Mouse (Mus musculus) kidney, adult 9 months (tissue): ENCODE data around the gene Rhox2c.
"Not testable (repeated sequence)": the region's sequence is repeated elsewhere in the genome, so short reads cannot be mapped to it uniquely, and the experiment has no call there.

Experiments
- DNase-seq: peaks from one replicate; pipeline ENCODE4 v3.0.0; 2022

Gene Rhox2c

DNA sequence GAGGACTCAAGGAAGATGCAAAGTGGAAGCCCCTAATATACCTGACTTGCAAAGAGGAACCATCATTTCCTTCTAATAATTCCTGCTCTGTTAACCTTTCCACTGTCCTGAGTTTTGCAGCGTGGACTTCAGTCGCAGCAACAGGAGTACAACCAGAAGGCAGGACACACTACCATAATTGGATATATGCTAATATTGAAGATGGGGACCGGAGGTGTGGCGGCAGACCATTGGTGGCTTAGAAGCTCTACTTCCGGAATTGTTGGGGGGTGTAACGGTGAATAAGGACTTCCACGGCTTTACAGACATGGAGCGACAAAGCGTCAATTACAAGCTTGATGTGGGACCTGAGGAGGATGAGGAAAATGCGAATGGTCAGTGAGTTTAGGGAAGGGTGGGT, at the start of gene Rhox2c:
Gene Rhox2c (plus strand): TSS at position 301 of the 400 bp plus-strand sequence.
- not testable (repeated sequence) for DNase-seq

DNA sequence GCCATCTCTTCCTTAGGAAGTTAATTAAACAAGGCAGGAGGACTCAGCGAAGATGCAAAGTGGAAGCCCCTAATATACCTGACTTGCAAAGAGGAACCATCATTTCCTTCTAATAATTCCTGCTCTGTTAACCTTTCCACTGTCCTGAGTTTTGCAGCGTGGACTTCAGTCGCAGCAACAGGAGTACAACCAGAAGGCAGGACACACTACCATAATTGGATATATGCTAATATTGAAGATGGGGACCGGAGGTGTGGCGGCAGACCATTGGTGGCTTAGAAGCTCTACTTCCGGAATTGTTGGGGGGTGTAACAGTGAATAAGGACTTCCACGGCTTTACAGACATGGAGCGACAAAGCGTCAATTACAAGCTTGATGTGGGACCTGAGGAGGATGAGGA, 41.7 kb upstream of the Rhox2c start, which contains the start of gene Rhox2b:
Gene Rhox2b (plus strand): TSS at position 301 of the 400 bp plus-strand sequence.
- not testable (repeated sequence) for DNase-seq

DNA sequence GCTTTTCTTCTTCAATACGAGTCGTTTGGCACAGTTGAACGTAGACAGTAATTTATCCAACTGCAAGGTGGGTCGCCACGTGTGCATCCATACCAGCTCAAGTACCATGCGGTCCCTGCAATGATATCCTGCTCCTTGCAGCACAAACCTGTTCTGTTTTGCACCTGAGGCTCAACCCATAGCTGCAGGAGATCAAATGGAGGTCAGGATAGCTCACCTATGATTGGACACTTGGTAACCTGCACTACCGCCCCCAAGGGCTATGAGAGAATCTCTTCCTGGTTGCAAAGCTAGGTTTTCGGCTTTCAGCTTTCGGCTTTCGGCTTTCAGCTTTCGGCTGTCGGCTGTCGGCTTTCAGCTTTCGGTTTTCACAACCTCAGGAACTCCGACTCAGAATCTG, 21.3 kb upstream of the Rhox2c start, which contains the start of gene Rhox4b:
Gene Rhox4b (plus strand): TSS at position 301 of the 400 bp plus-strand sequence.
- not testable (repeated sequence) for DNase-seq

DNA sequence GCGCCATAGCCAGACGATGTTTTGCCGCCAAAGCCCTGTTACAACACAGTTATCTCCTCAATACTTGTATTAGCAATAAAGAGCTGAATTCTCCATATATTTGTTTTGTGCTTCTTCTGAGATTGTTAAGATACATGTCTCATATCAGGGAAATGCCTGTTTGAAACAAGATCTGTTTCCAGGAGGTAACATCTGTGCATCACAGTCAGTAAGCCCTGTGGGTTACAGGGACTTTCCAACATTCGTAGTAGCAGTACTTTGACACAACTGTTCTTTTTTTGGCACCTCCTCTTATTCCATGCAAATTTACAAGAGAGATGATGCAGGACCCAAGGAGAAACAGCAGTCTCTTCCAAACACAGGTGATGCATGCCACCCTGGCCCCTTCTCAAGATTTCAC, 4.8 kb downstream of the Rhox2c start, which contains the start of gene Rhox3c:
Gene Rhox3c (plus strand): TSS at position 301 of the 400 bp plus-strand sequence.
- DNase-seq = not testable (repeated sequence)

DNA sequence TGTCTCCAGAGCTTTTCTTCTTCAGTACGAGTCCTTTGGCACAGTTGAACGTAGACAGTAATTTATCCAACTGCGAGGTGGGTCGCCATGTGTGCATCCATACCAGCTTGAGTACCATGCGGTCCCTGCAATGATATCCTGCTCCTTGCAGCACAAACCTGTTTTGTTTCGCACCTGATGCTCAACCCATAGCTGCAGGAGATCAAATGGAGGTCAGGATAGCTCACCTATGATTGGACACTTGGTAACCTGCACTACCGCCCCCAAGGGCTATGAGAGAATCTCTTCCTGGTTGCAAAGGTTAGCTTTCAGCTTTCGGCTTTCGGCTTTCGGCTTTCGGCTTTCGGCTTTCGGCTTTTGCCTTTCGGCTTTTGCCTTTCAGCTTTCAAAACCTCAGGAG, 26.6 kb downstream of the Rhox2c start, which contains the start of gene Rhox4c:
Gene Rhox4c (plus strand): TSS at position 301 of the 400 bp plus-strand sequence.
- not testable (repeated sequence) for DNase-seq

DNA sequence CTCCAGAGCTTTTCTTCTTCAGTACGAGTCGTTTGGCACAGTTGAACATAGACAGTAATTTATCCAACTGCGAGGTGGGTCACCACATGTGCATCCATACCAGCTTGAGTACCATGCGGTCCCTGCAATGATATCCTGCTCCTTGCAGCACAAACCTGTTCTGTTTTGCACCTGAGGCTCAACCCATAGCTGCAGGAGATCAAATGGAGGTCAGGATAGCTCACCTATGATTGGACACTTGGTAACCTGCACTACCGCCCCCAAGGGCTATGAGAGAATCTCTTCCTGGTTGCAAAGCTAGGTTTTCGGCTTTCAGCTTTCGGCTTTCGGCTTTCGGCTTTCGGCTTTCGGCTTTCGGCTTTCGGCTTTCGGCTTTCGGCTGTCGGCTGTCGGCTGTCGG, 60.6 kb downstream of the Rhox2c start, which contains the start of gene Rhox4d:
Gene Rhox4d (plus strand): TSS at position 301 of the 400 bp plus-strand sequence.
- not testable (repeated sequence) for DNase-seq
